In the genomic region with DNA sequence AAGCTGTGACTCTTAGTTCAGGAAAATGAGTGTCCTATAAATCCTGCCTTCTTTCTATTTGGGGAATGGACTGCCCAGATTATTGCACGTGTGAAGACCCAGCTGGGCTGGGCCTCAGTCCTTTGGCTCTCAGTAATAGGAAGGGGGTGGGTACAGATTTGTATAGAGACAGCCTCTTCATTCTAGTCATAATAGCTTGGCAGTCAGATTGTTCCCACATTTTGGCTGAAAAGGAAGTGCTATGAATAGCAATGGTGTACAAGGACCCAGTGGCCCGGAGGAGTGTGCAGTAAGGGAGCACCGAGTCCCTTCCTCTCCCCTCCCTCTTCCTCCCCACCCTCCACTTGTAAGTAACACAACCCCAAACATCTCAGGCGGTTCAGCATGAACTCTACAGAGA, we compare ENCODE assay signal across 11 mouse cellular contexts.
DNase-seq lines count a peak whose midpoint lies in the region; ATAC-seq and TF ChIP-seq lines count a peak whose summit lies in the region.
"Had no signal": no experiment of that assay in that cellular context is flagged by ENCODE, and none has a peak within 500 bp of the region (broad histone marks: within the 10 kb centered on the region; RNA-seq: fewer than 3 reads in every experiment).

No protein-coding gene starts in this region.

- TF ChIP-seq CTCF in kidney, adult 2 months (conservative IDR thresholded peaks at IDR 0.05; ENCODE audit: insufficient read depth, insufficient read length, low read depth, low read length): no peak
- no peak for TF ChIP-seq CTCF in hindbrain, postnatal 0 days (IDR thresholded peaks at IDR 0.05; ENCODE audit: low read depth)

- WGBS in kidney, adult 2 months: 61% methylated on average over 4 of the region's 4 CpGs
- WGBS in forebrain, embryonic 16.5 days: 11% methylated on average over 4 of the region's 4 CpGs
- 52% methylated on average over 4 of the region's 4 CpGs for WGBS in hindbrain, postnatal 0 days

- H3K9ac ChIP-seq in forebrain, embryonic 16.5 days (replicated peaks; ENCODE audit: low read depth, low read length): no peak overlapping the region
- no peak overlapping the region for H3K9ac ChIP-seq in hindbrain, postnatal 0 days (replicated peaks; ENCODE audit: low read length)

- H3K36me3 ChIP-seq in kidney, adult 2 months (ENCODE audit: control insufficient read depth, insufficient read depth, low read length): no peaks in the 10 kb centered on the region
- no peaks in the 10 kb centered on the region for H3K36me3 ChIP-seq in forebrain, embryonic 16.5 days (ENCODE audit: control insufficient read depth, insufficient read depth)
- no peaks in the 10 kb centered on the region for H3K36me3 ChIP-seq in hindbrain, postnatal 0 days (ENCODE audit: insufficient read depth, low read length)

- H3K27ac ChIP-seq in kidney, adult 2 months (ENCODE audit: insufficient read depth, low read depth, low read length): no peak overlapping the region
- 0 out of 2 replicates have a peak overlapping the region, but pooled peaks have one; percentile 27 for H3K27ac ChIP-seq in forebrain, embryonic 16.5 days (ENCODE audit: low read length)
- no peak overlapping the region for H3K27ac ChIP-seq in hindbrain, postnatal 0 days

- H3K9me3 ChIP-seq in forebrain, embryonic 16.5 days (ENCODE audit: control insufficient read depth, low read length): no peaks in the 10 kb centered on the region
- no peaks in the 10 kb centered on the region for H3K9me3 ChIP-seq in hindbrain, postnatal 0 days (ENCODE audit: low read length)

- no peak overlapping the region for H3K4me3 ChIP-seq in kidney, adult 2 months (ENCODE audit: insufficient read depth, low read depth, low read length)
- no peak overlapping the region for H3K4me3 ChIP-seq in forebrain, embryonic 16.5 days (replicated peaks; ENCODE audit: low read length)
- H3K4me3 ChIP-seq in hindbrain, postnatal 0 days (ENCODE audit: low read length): no peak overlapping the region

- no peak overlapping the region for H3K4me2 ChIP-seq in forebrain, embryonic 16.5 days (ENCODE audit: low read length)
- H3K4me2 ChIP-seq in hindbrain, postnatal 0 days (ENCODE audit: low read depth, low read length): no peak overlapping the region

- peak; percentile 60 for DNase-seq in kidney, adult 2 months
- DNase-seq in kidney, adult 11 months: no peak
- DNase-seq in adipocyte (ENCODE audit: low spot score): peak; percentile 21
- DNase-seq in hindbrain, postnatal 0 days (ENCODE audit: low spot score): no peak
- DNase-seq in spleen, postnatal 4 days (ENCODE audit: low spot score in 2 of 2): no peak
- no peak for DNase-seq in urinary bladder, postnatal 25 days (ENCODE audit: low spot score)
- DNase-seq: cerebellum, adult 8-10 months; left cerebral cortex, postnatal 4 days; right cerebral cortex, postnatal 25 days had no signal

- peak; percentile 79 for ATAC-seq in forebrain, embryonic 16.5 days
- peak; percentile 72 for ATAC-seq in hindbrain, postnatal 0 days
- ATAC-seq in megakaryocyte-erythroid progenitor cell, adult 5-6 weeks (replicated peaks; ENCODE audit: low FRiP score, low TSS enrichment, poor library complexity, severe bottlenecking): no peak

- no peaks in the 10 kb centered on the region for H3K27me3 ChIP-seq in kidney, adult 2 months (replicated peaks; ENCODE audit: control insufficient read depth, insufficient read depth, low read length)
- no peaks in the 10 kb centered on the region for H3K27me3 ChIP-seq in forebrain, embryonic 16.5 days (replicated peaks; ENCODE audit: control insufficient read depth, insufficient read depth, low read length)
- no peaks in the 10 kb centered on the region for H3K27me3 ChIP-seq in hindbrain, postnatal 0 days (ENCODE audit: insufficient read depth, low read length)

- H3K4me1 ChIP-seq in kidney, adult 2 months (ENCODE audit: control insufficient read depth, insufficient read depth, low read length): no peaks in the 10 kb centered on the region
- peaks cover 22% of the 10 kb centered on the region for H3K4me1 ChIP-seq in forebrain, embryonic 16.5 days (replicated peaks; ENCODE audit: control insufficient read depth, insufficient read depth, low read length)
- H3K4me1 ChIP-seq in hindbrain, postnatal 0 days (ENCODE audit: insufficient read depth, low read length): peaks cover 6% of the 10 kb centered on the region; the same call in 1 of the 2 replicates

- TF ChIP-seq POLR2A in kidney, adult 2 months (IDR thresholded peaks at IDR 0.05; ENCODE audit: low read depth, low read length): no peak

Comparison
In these comparisons a context has a peak if more than half of its experiments do, and no peak if none do; other contexts are left out.
1. DNase-seq: peak in kidney, adult 2 months (single experiment) and adipocyte (single experiment); none in kidney, adult 11 months (single experiment), hindbrain, postnatal 0 days (single experiment), spleen, postnatal 4 days (0 of 2) and urinary bladder, postnatal 25 days (single experiment).